Mouse (Mus musculus) olfactory bulb, adult 2 months (tissue): ENCODE data around the gene Gtf2a1. TPM values are rescaled to one million over a fixed set of nuclear protein-coding genes. Genes with fewer than 3 reads are reported as not detected.

Source experiments
- H3K27ac ChIP-seq: fragments of 200-500 bp; 2 replicates; pipeline ENCODE4 v1.5.1; 2012; ENCODE audit warnings: low read depth, low read length; ENCODE audit not compliant: insufficient read depth
- H3K4me1 ChIP-seq: fragments of 200-500 bp; 2 replicates; pipeline ENCODE4 v1.6.1; 2012; ENCODE audit warnings: low read length; ENCODE audit not compliant: control insufficient read depth, insufficient read depth
- H3K4me3 ChIP-seq: fragments of 200-500 bp; 2 replicates; pipeline ENCODE4 v1.5.1; 2012; ENCODE audit warnings: mild to moderate bottlenecking, low read depth, low read length, moderate library complexity; ENCODE audit not compliant: insufficient read depth
- CTCF ChIP-seq: fragments of 200-500 bp; IDR thresholded peaks from 2 replicates; pipeline ENCODE4 v1.5.1; 2012; ENCODE audit warnings: low read depth, mild to moderate bottlenecking, low read length, moderate library complexity; ENCODE audit not compliant: insufficient read depth
- POLR2A ChIP-seq: fragments of 200-500 bp; IDR thresholded peaks from 2 replicates; pipeline ENCODE4 v1.6.1; 2012; ENCODE audit warnings: mild to moderate bottlenecking, low read depth, low read length, moderate library complexity; ENCODE audit not compliant: insufficient read depth
- WGBS: fragments of 180-500 bp; shearing (Covaris S2); methylation state at CpG from one replicate; pipeline ENCODE4 v1.1.7; 2018; 5-methylcytosine and 5-hydroxymethylcytosine counted together
- polyA plus RNA-seq: library from polyadenylated mRNA; stranded (reverse); fragments of >200 nt; gene quantifications from 2 replicates; pipeline ENCODE4 v1.2.4, GENCODE M21; 2012; ENCODE audit warnings: low replicate concordance; ENCODE audit not compliant: missing spikeins, insufficient read depth, insufficient read length

Gtf2a1 gene
- not detected in 2 replicates for polyA plus RNA-seq

- Histone ChIP-seq H3K4me3 (peak within 1 kb of the TSS; percentile 88), H3K27ac (peak within 1 kb of the TSS; percentile 93), H3K4me1 (peaks cover 2% of the 10 kb centered on the region; the same call in 1 of the 2 replicates)
- TF ChIP-seq POLR2A = peak; percentile 99
- no peak for TF ChIP-seq CTCF
- WGBS = under 1% methylated on average over 80 of the region's 99 CpGs
Measured at GRCm38 (mm10) chr12:91589847-91590690, at the start of gene Gtf2a1. Gene Gtf2a1 (minus strand): TSS chr12:91590487.

DNA sequence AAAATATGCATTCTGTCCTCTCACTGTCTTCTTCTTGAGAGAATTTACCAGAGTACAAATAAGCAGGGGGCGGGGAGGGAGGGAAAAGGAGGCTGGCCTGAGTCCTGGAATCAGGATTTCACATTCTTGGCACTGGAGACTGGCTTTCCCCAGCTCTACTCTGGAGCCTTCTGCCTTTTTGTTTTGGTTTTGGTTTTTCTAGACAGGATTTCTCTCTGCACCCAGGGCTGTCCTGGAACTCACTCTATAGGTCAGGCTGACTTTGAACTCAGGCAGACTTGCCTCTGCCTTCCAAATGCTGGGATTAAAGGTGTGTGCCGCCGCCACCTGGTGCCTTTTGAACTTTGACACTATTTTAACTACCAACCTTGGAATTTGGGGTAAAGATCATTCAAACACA lies 48.1 kb upstream of the Gtf2a1 start:
- Histone ChIP-seq H3K4me3 (no peak overlapping the region), H3K4me1 (peaks cover 7% of the 10 kb centered on the region), H3K27ac (no peak overlapping the region)
- WGBS = 77% methylated on average over 3 of the region's 3 CpGs
- TF ChIP-seq POLR2A (no peak), CTCF (no peak)

DNA sequence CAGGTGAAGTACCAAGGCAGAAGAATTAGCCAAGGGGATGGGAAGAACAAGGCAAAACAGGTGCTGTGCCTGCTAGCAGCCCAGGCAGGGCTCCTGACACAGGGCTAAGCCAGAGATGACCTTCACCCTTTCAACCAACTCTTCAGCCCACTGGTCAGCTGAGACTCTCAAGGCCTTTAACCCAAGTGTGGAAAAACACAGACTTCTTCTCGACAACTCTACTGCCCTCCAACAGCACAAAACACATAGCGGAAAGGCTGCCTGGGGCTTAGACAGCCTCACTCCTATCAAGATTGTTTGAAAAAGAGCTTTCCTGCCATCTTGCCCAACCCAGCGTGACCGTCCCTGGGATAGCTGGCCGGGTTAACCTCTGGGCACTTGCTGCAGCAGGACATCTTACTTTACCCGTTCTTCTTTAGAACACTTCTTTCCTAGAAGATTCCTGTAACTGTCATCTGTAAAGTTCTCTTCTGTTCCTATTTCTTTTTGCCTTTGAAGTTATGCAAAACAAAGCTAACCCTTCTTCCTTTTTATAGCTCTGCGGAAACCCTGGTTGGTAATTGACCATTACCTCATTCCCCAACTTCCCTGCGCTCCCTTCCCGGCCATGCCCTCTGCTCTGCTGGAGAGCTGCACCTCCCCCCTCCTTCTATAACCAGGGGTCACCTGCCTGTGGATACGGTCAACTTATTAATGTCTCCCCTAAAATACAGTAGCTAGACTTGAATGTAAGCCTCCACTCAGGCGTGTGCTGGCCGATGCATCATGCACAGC lies 47.0 kb upstream of the Gtf2a1 start:
- WGBS = 88% methylated on average over 12 of the region's 12 CpGs
- TF ChIP-seq CTCF = no peak
- TF ChIP-seq POLR2A = no peak
- Histone ChIP-seq H3K4me3 (no peak overlapping the region), H3K27ac (no peak overlapping the region), H3K4me1 (peaks cover 7% of the 10 kb centered on the region)

DNA sequence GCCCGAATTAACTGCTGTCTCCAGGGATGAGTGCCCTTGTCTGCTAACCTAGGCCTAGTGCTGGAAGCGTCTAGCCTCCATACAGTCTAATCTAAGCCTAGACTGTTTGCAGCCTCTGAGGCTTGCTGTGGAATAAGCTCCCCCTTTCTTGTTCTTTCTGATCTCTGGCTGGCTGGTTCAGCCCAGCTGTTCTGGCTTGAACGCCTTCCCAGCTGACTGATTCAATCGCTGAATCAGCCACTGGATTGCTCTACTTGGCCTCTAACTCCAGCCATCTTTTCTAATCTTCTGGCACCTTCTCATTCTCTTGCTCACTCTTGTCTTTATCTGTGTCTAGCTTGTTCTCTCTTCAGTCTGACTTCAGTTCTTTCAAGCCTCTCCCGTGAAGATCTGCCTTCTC lies 36.2 kb upstream of the Gtf2a1 start:
- no peak for TF ChIP-seq POLR2A
- no peak for TF ChIP-seq CTCF
- Histone ChIP-seq H3K27ac (no peak overlapping the region), H3K4me1 (no peaks in the 10 kb centered on the region), H3K4me3 (no peak overlapping the region)
- WGBS = 75% methylated on average over 5 of the region's 5 CpGs

- Histone ChIP-seq H3K4me3 (no peak overlapping the region), H3K27ac (no peak overlapping the region), H3K4me1 (no peaks in the 10 kb centered on the region)
- WGBS = 86% methylated on average over 1 of the region's 1 CpGs
- TF ChIP-seq CTCF (no peak), POLR2A (no peak)
Measured at GRCm38 (mm10) chr12:91625013-91625412, 34.7 kb upstream of the Gtf2a1 start.

DNA sequence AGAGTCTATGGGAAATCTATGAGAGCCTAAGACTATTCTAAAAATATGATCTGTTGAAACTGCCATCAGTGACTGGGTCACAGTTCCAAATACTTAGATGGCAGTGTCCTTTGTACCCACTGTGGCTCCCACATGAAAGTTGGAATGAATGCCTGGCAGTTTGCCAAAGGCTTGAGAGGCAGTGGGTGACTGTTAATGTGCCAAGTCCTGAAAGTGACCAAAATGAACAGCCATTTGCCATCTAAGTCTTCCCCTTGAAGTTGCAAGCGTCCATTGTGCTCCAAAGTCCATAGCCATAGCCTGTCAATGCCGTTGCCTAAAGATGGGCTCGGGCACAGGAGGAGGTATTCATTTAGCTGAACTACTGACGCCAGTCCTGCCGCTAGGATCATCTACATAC lies 19.1 kb upstream of the Gtf2a1 start:
- H3K27ac ChIP-seq = no peak overlapping the region

GRCm38 (mm10) chr12:91607678-91608077 lies 17.4 kb upstream of the Gtf2a1 start:
- TF ChIP-seq POLR2A = no peak
- no peak for TF ChIP-seq CTCF
- Histone ChIP-seq H3K4me3 (no peak overlapping the region), H3K27ac (no peak overlapping the region), H3K4me1 (no peaks in the 10 kb centered on the region)
- WGBS = 69% methylated on average over 7 of the region's 7 CpGs

More for the DNA sequence above, 19.1 kb upstream of the Gtf2a1 start:
- Histone ChIP-seq H3K4me1 (no peaks in the 10 kb centered on the region), H3K4me3 (no peak overlapping the region)
- TF ChIP-seq POLR2A = no peak
- WGBS = 42% methylated on average over 5 of the region's 5 CpGs

DNA sequence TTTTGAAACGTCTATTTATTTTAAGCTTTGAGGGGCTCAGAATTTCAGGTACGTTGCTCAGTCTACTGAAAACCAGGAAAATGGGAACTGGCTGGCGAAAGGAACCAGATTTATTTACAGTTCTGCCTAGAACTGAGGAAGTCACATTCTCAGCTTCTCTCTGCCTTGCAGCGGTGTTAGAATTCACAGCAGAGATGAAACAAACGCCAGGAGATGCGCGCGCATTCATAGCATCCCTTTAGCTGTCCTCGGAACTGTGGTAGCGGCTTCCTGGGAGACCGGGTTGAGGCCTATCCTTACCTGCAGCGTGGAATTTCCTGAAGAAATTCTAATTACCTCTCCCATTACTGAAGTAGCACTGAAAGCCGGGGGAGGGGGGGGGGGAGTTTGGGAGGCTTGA lies 16.4 kb upstream of the Gtf2a1 start:
- H3K4me3 ChIP-seq = no peak overlapping the region
- no peaks in the 10 kb centered on the region for H3K4me1 ChIP-seq
- TF ChIP-seq CTCF (no peak), POLR2A (no peak)
- WGBS = 89% methylated on average over 13 of the region's 13 CpGs
- no peak overlapping the region for H3K27ac ChIP-seq

GRCm38 (mm10) chr12:91604600-91604999 lies 14.3 kb upstream of the Gtf2a1 start:
- no peak for TF ChIP-seq POLR2A
- no peak for TF ChIP-seq CTCF
- H3K27ac ChIP-seq = no peak overlapping the region
- H3K4me1 ChIP-seq = no peaks in the 10 kb centered on the region
- no peak overlapping the region for H3K4me3 ChIP-seq
- 66% methylated on average over 6 of the region's 6 CpGs for WGBS
